Mouse (Mus musculus) T-helper 17 cell (primary cell): ENCODE measurements around the gene Gm2564.
"Not testable (repeated sequence)": the region's sequence is repeated elsewhere in the genome, so short reads cannot be mapped to it uniquely, and the experiment has no call there.

Experiments used
- in situ Hi-C, 2 experiments: fragments of 300-600 bp; cut with MboI, MseI; formaldehyde crosslinking; loops; 1 replicate in 1 of 2; 2 replicates in 1 of 2; pipeline ENCODE4 v1.15.1; 2025; ENCODE audit warnings: high pct_unique_total_duplicates in 2 of 2

Gm2564 gene

GRCm38 (mm10) chr4:42629419-42629818 lies at the start of gene Gm2564:
TSS of gene Gm2564 (plus strand) at chr4:42629719.
- in situ Hi-C loops = not testable (repeated sequence)

- in situ Hi-C loops = not testable (repeated sequence)
Observed at GRCm38 (mm10) chr4:42611895-42612294, 17.6 kb upstream of the Gm2564 start, which contains the start of gene Gm10591. TSS of gene Gm10591 (plus strand) at chr4:42612195.

- in situ Hi-C loops = loop anchor here (5.0 kb wide), 2 partner anchors 883 to 888 kb away; partner anchors contain the start of gene Ccl27a (in 1 of the 2)
Observed at GRCm38 (mm10) chr4:42654951-42655350, 25.4 kb downstream of the Gm2564 start, which contains the start of gene Ccl27b. TSS of gene Ccl27b (plus strand) at chr4:42655251.

- in situ Hi-C loops = not testable (repeated sequence)
Observed at GRCm38 (mm10) chr4:42661793-42662192, 32.3 kb downstream of the Gm2564 start, which contains the start of gene Il11ra2. TSS of gene Il11ra2 (minus strand) at chr4:42661893.

- in situ Hi-C loops = loop anchor here in 1 of 2 experiments (10.0 kb wide), 1 partner anchor 1001 kb away; no protein-coding TSS in a partner anchor
Observed at GRCm38 (mm10) chr4:42675415-42675814, 45.9 kb downstream of the Gm2564 start.

GRCm38 (mm10) chr4:42679365-42679764 lies 49.8 kb downstream of the Gm2564 start:
- in situ Hi-C loops = loop anchor here in 1 of 2 experiments (10.0 kb wide), 1 partner anchor 1005 kb away; no protein-coding TSS in a partner anchor

GRCm38 (mm10) chr4:42680374-42681356 lies 51.1 kb downstream of the Gm2564 start:
- in situ Hi-C loops = not testable (repeated sequence)
